Mouse (Mus musculus) megakaryocyte, embryonic 14.5 days (primary cell): ENCODE data around the gene Lztr1.

Experiments used
- FLI1 ChIP-seq: IDR thresholded peaks from 2 replicates; pipeline ENCODE4 v1.6.1; 2012; ENCODE audit warnings: low read length, inconsistent platforms, mixed read lengths
- GATA1 ChIP-seq: IDR thresholded peaks from 3 replicates; pipeline ENCODE4 v1.6.1; 2012; ENCODE audit warnings: mixed read lengths, low read length, inconsistent platforms, borderline replicate concordance

DNA sequence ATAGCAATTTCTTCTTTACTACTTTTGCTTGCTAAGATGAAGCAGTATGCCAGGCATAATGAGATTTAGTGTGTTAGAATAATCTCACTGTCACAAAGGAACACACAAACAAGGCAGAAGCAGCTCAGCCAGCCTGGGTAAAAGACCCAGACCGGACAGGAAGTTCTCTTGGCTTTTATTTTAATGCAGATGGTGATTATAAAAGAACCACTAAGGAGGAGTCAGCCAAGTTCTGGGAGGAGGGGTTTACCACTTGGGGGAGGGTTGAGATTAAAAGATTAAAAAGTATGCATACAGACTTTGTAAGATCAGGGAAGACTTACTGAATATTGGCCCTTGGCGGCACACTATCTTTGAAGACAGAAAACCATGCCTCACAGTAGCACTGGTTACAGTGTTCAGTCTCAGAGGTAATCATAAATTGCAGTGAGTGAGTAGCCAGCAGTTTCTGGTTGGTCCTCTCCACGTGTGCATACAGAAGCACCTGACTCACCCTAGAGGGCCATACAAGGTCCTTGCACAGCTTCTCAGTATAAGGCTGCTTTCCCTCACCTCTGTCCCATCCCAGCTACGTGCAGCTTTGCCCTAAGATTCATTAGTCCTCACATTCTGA, 30.1 kb upstream of the Lztr1 start:
- TF ChIP-seq GATA1 = no peak
- no peak for TF ChIP-seq FLI1
